Mouse (Mus musculus) C2C12 (cell line): ENCODE results near the gene Ugt2a3. TPM values are rescaled to one million over a fixed set of nuclear protein-coding genes. Genes with fewer than 3 reads are reported as not detected.

ENCODE experiments used
- H3K27me3 ChIP-seq: one replicate; pipeline ENCODE4 v1.6.1; 2011; ENCODE audit not compliant: control insufficient read depth, insufficient read depth, insufficient read length
- H3K36me3 ChIP-seq: one replicate; pipeline ENCODE4 v1.6.1; 2011; ENCODE audit not compliant: control insufficient read depth, insufficient read depth
- H3K4me3 ChIP-seq: one replicate; pipeline ENCODE4 v1.5.1; 2011; ENCODE audit warnings: mild to moderate bottlenecking, control low read depth; ENCODE audit not compliant: poor library complexity, insufficient read depth, severe bottlenecking
- H3K79me2 ChIP-seq: one replicate; pipeline ENCODE4 v1.6.1; 2011; ENCODE audit not compliant: control insufficient read depth, insufficient read depth
- H3K79me3 ChIP-seq: one replicate; pipeline ENCODE4 v1.6.1; 2011; ENCODE audit warnings: low read depth, control low read depth
- H3ac ChIP-seq: one replicate; pipeline ENCODE3; 2011; ENCODE audit warnings: low read depth; ENCODE audit not compliant: control insufficient read depth, insufficient read length
- CEBPB ChIP-seq: IDR thresholded peaks from one replicate; pipeline ENCODE4 v1.6.1; 2011; ENCODE audit warnings: low read depth, mild to moderate bottlenecking, control low read depth, moderate library complexity
- CTCF ChIP-seq: IDR thresholded peaks from one replicate; pipeline ENCODE4 v1.5.1; 2011; ENCODE audit not compliant: control insufficient read depth, insufficient read depth, insufficient read length
- FOSL1 ChIP-seq: IDR thresholded peaks from one replicate; pipeline ENCODE4 v1.8.0; 2011; ENCODE audit warnings: mild to moderate bottlenecking, low read length; ENCODE audit not compliant: poor library complexity, insufficient read depth, severe bottlenecking
- MAX ChIP-seq: IDR thresholded peaks from one replicate; pipeline ENCODE4 v1.6.1; 2011; ENCODE audit warnings: mild to moderate bottlenecking, control low read depth
- MYOD1 ChIP-seq: IDR thresholded peaks from one replicate; pipeline ENCODE4 v1.6.1; 2011; ENCODE audit warnings: low read depth; ENCODE audit not compliant: control insufficient read depth, insufficient read length
- MYOG ChIP-seq: IDR thresholded peaks from one replicate; pipeline ENCODE4 v1.6.1; 2011; ENCODE audit not compliant: control insufficient read depth, insufficient read length; ENCODE audit errors: extremely low read depth
- USF1 ChIP-seq: IDR thresholded peaks from one replicate; pipeline ENCODE4 v1.6.1; 2011; ENCODE audit warnings: low read depth, mild to moderate bottlenecking, control low read depth, moderate library complexity
- polyA plus RNA-seq: library from polyadenylated mRNA; unstranded; fragments of >200 nt; fragmentation: generic; extraction: Trizol; gene quantifications from one replicate; pipeline ENCODE4 v1.2.1, GENCODE M21; 2012; ENCODE audit warnings: missing spikeins

Gene Ugt2a3
- polyA plus RNA-seq, 1 experiment: not detected

DNA sequence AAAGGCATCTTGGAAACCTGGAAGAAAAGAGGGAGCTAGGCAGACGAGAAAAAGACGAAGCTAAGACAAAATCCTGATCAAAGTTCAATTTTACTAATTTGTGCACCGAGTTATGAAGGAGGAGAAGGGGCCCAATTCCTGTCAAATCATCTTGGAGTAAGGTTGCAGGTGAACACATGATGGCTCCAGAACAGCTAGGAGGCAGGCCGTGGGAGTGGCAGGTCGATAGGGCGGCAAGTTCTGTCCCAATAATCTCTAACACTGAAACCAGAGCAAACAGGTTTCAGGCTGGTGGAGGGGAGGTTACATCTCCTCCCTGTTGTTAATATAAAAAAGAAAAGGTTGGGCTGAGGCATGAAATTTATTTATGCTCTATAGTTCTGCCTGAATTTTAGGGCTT, 61.4 kb downstream of the Ugt2a3 start:
- Histone ChIP-seq H3K79me2 (no peaks in the 10 kb centered on the region), H3K36me3 (no peaks in the 10 kb centered on the region), H3ac (no peak overlapping the region), H3K27me3 (no peaks in the 10 kb centered on the region), H3K79me3 (no peaks in the 10 kb centered on the region), H3K4me3 (no peak overlapping the region)
- TF ChIP-seq CEBPB (no peak), MYOD1 (no peak), MYOG (no peak), USF1 (no peak), MAX (no peak), FOSL1 (no peak), CTCF (no peak)

Other genes with a start within 250 kb of the Ugt2a3 start
- not detected for gene Ugt2b36, start 244.6 kb downstream of the Ugt2a3 start, polyA plus RNA-seq
- gene Ugt2b5, start 196.9 kb downstream of the Ugt2a3 start, polyA plus RNA-seq: not detected
- gene Ugt2b37, start 82.4 kb downstream of the Ugt2a3 start, polyA plus RNA-seq: not detected
- not detected for gene Ugt2b38, start 87.0 kb upstream of the Ugt2a3 start, polyA plus RNA-seq
- not detected for gene Ugt2a2, start 145.1 kb upstream of the Ugt2a3 start, polyA plus RNA-seq
- not detected for gene Gm43638, start 149.6 kb upstream of the Ugt2a3 start, polyA plus RNA-seq
- gene Ugt2a1, start 153.7 kb upstream of the Ugt2a3 start, polyA plus RNA-seq: not detected
- not detected for gene Sult1b1, start 201.0 kb upstream of the Ugt2a3 start, polyA plus RNA-seq
- gene Sult1d1, start 231.8 kb upstream of the Ugt2a3 start, polyA plus RNA-seq: not detected